Mouse (Mus musculus) erythroblast, embryonic 14.5 days (primary cell): ENCODE measurements around the gene 1700001K19Rik.
"Not testable (repeated sequence)": the region's sequence is repeated elsewhere in the genome, so short reads cannot be mapped to it uniquely, and the experiment has no call there.

Experiments used
- GATA1 ChIP-seq: IDR thresholded peaks from 2 replicates; pipeline ENCODE4 v1.6.1; 2012; ENCODE audit warnings: low read length, inconsistent platforms, mixed read lengths
- TAL1 ChIP-seq: IDR thresholded peaks from 3 replicates; pipeline ENCODE4 v1.6.1; 2012; ENCODE audit warnings: low read length, inconsistent platforms, mixed read lengths

DNA sequence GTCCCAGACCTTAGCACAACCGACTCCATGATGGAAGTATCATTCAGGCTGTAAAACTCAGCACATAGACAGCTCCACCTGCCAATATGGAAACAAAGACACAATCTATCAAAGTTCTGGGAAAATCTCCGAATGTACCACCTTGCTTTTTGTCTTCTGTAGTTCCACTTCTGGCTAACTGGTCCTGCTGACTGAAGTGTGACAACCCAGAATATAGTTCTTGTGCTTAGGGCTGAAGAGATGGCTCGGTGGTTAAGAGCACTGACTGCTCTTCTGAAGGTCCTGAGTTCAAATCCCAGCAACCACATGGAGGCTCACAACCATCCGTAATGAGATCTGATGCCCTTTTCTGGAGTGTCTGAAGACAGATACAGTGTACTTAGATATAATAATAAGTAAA is 23.0 kb upstream of the 1700001K19Rik start:
- not testable (repeated sequence) for TF ChIP-seq TAL1, GATA1
